Mouse (Mus musculus) hindbrain, embryonic 14.5 days (tissue): ENCODE measurements around the gene Abhd18. TPM values are rescaled to one million over a fixed set of nuclear protein-coding genes. Genes with fewer than 3 reads are reported as not detected.
"Not testable (repeated sequence)": the region's sequence is repeated elsewhere in the genome, so short reads cannot be mapped to it uniquely, and the experiment has no call there.

Source experiments
- ATAC-seq: fragments of 200-750 bp; cut with Nextera tagmentation; 2 replicates; pipeline ENCODE4 v1.8.0; 2017; ENCODE audit warnings: moderate number of reproducible peaks, mild to moderate bottlenecking, moderate TSS enrichment, moderate library complexity; ENCODE audit not compliant: low FRiP score
- DNase-seq: peaks from one replicate; pipeline ENCODE4 v3.0.0-alpha.2; 2015; ENCODE audit warnings: low spot score
- H3K27ac ChIP-seq: fragments of 300-500 bp; sonication (generic); 2 replicates; pipeline ENCODE4 v1.5.1; 2014; ENCODE audit warnings: mild to moderate bottlenecking, moderate library complexity
- H3K27me3 ChIP-seq: fragments of 300-500 bp; sonication (generic); 2 replicates; pipeline ENCODE4 v1.6.1; 2014; ENCODE audit warnings: mild to moderate bottlenecking, low read length, mixed read lengths; ENCODE audit not compliant: control insufficient read depth, insufficient read depth
- H3K36me3 ChIP-seq: fragments of 300-500 bp; sonication (generic); replicated peaks from 2 replicates; pipeline ENCODE4 v1.6.1; 2014; ENCODE audit not compliant: control insufficient read depth, insufficient read depth
- H3K4me1 ChIP-seq: fragments of 300-500 bp; sonication (generic); replicated peaks from 2 replicates; pipeline ENCODE4 v1.6.1; 2014; ENCODE audit warnings: antibody characterized with exemption, low read length, mixed read lengths; ENCODE audit not compliant: control insufficient read depth, insufficient read depth
- H3K4me2 ChIP-seq: fragments of 300-500 bp; sonication (generic); replicated peaks from 2 replicates; pipeline ENCODE4 v1.6.1; 2014; ENCODE audit warnings: mild to moderate bottlenecking, moderate library complexity
- H3K4me3 ChIP-seq: fragments of 300-500 bp; sonication (generic); replicated peaks from 2 replicates; pipeline ENCODE4 v1.5.1; 2014; ENCODE audit warnings: mild to moderate bottlenecking, low read length
- H3K9ac ChIP-seq: fragments of 300-500 bp; sonication (generic); 2 replicates; pipeline ENCODE4 v1.6.1; 2014
- H3K9me3 ChIP-seq: fragments of 300-500 bp; sonication (generic); 2 replicates; pipeline ENCODE4 v1.6.1; 2016; ENCODE audit warnings: low read length; ENCODE audit not compliant: control insufficient read depth
- WGBS: fragments of 180-500 bp; shearing (Covaris S2); extraction: QIAGEN DNeasy Blood & Tissue Kit; methylation state at CpG from one replicate; pipeline ENCODE4 v1.1.7; 2014; 5-methylcytosine and 5-hydroxymethylcytosine counted together
- polyA plus RNA-seq: library from polyadenylated mRNA; unstranded; fragments of >200 nt; fragmentation: Nextera tagmentation; extraction: Ambion mirVana; gene quantifications from 2 replicates; pipeline ENCODE4 v1.2.1, GENCODE M21; 2014

Gene Abhd18
- polyA plus RNA-seq, result 10.7 and 11.3 TPM in 2 replicates

DNA sequence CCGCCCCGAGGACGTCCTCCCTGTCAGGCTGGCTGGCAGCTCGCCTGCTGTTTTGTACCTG lies at the start of gene Abhd18:
Gene Abhd18 (plus strand): TSS at position 14 of the 61 bp plus-strand sequence.
- Histone ChIP-seq H3K27ac (peak within 1 kb of the TSS; percentile 84), H3K4me3 (peak within 1 kb of the TSS; percentile 53), H3K9ac (peak within 1 kb of the TSS; percentile 79), H3K4me2 (peak within 1 kb of the TSS; percentile 72)
- not testable (repeated sequence) for H3K36me3 ChIP-seq, DNase-seq, ATAC-seq, H3K27me3 ChIP-seq, H3K4me1 ChIP-seq, H3K9me3 ChIP-seq
- WGBS, result no CpG with 5 or more reads among the region's 4 CpGs

DNA sequence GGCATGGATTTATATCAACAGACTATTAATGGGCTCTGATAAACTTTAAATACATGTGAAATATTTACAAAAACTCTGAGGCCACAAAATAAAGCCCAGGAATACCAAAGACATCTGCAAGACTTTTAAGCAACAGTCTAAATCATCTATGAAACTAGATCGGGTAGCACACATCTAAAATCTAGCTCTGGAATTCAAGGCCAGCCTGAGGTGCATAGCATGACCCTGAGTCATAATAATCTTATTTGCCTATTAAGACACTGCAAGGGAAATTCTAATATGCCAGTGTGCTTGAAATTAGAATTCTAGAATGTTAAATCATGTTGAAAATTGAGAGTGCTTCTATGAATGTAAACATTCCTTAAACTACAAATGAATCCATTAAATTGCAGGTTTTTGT lies 48.7 kb upstream of the Abhd18 start:
- Histone ChIP-seq H3K4me1 (peaks cover 6% of the 10 kb centered on the region; the same call in 1 of the 2 replicates), H3K4me3 (no peak overlapping the region), H3K36me3 (peaks cover 14% of the 10 kb centered on the region; the same call in 1 of the 2 replicates), H3K4me2 (no peak overlapping the region), H3K27ac (no peak overlapping the region), H3K9ac (no peak overlapping the region), H3K9me3 (no peaks in the 10 kb centered on the region), H3K27me3 (no peaks in the 10 kb centered on the region)
- ATAC-seq (no peak), DNase-seq (no peak)
- WGBS, result 83% methylated on average over 1 of the region's 1 CpGs

GRCm38 (mm10) chr3:40798500-40798899 lies 48.3 kb upstream of the Abhd18 start:
- no peak overlapping the region for H3K4me3 ChIP-seq
- WGBS, result 38% methylated on average over 7 of the region's 7 CpGs
- H3K9me3 ChIP-seq, result no peaks in the 10 kb centered on the region
- H3K4me2 ChIP-seq, result no peak overlapping the region
- H3K9ac ChIP-seq, result no peak overlapping the region
- ATAC-seq, result no peak
- no peak overlapping the region for H3K27ac ChIP-seq
- peak; percentile 44 for DNase-seq
- H3K36me3 ChIP-seq, result peaks cover 10% of the 10 kb centered on the region; the same call in 1 of the 2 replicates
- no peaks in the 10 kb centered on the region for H3K27me3 ChIP-seq
- peaks cover 6% of the 10 kb centered on the region; the same call in 1 of the 2 replicates for H3K4me1 ChIP-seq

DNA sequence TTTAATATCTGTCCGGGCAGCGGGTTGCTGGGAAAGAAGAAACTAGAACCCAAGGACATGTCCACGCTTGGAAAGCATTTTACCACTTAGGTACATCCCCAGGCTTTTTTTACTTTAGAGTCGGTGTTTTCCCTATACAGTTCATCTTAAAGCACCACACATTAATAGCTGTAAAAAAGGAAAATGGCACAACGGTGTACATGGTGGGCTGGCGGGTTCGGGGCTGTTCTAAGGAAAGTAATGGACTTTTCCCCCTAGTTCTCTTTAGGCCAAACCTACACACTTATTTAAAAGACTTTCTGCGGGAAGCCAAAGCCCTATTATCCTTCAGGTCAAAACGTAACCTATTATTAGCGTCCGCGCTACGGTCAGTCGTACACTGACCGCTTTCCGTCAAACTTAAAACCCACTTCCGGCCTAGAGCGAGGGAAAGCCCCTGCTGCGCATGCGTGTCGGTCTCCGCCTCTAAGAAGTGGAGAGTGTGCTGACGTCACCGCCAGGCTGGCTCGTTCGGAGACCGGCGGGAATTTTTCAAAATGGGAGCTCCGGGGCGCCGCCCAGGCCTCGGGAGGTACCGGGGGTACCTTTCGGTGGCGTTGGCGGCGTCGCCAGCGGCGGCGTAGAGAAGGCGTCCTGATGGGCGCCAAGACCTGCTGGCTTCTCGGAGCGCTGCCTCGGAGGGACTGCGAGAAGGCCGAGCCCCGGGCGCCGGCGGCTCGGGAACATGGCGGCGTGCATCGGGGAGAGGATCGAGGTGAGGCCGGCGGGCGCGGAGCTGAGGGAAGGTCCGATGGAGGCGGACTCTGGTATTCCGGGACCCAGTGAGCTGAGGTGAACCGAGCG lies 47.0 kb upstream of the Abhd18 start, which contains the start of gene Plk4:
Gene Plk4 (plus strand): TSS at position 490 of the 843 bp plus-strand sequence.
- H3K4me1 ChIP-seq, result peaks cover 6% of the 10 kb centered on the region; the same call in 1 of the 2 replicates

GRCm38 (mm10) chr3:40800373-40800823 lies 46.4 kb upstream of the Abhd18 start:
- peaks cover 15% of the 10 kb centered on the region for H3K36me3 ChIP-seq
- H3K27ac ChIP-seq, result peak overlapping the region; percentile 36
- peaks cover 6% of the 10 kb centered on the region; the same call in 1 of the 2 replicates for H3K4me1 ChIP-seq
- H3K9ac ChIP-seq, result peak overlapping the region; percentile 77
- no peak for DNase-seq
- ATAC-seq, result peak; percentile 72
- H3K4me2 ChIP-seq, result peak overlapping the region; percentile 95
- no peaks in the 10 kb centered on the region for H3K27me3 ChIP-seq
- WGBS, result 0% methylated on average over 29 of the region's 37 CpGs
- H3K9me3 ChIP-seq, result no peaks in the 10 kb centered on the region
- peak overlapping the region; percentile 91 for H3K4me3 ChIP-seq

More for the DNA sequence above, 47.0 kb upstream of the Abhd18 start, which contains the start of gene Plk4:
- H3K27ac ChIP-seq, result peak within 1 kb of the TSS; percentile 48
- ATAC-seq, result peak; percentile 96
- peaks cover 9% of the 10 kb centered on the region; the same call in 1 of the 2 replicates for H3K36me3 ChIP-seq
- 1% methylated on average over 66 of the region's 66 CpGs for WGBS
- no peaks in the 10 kb centered on the region for H3K9me3 ChIP-seq
- peak; percentile 98 for DNase-seq
- H3K9ac ChIP-seq, result peak within 1 kb of the TSS; percentile 77
- H3K4me3 ChIP-seq, result peak within 1 kb of the TSS; percentile 91
- peak within 1 kb of the TSS; percentile 95 for H3K4me2 ChIP-seq
- no peaks in the 10 kb centered on the region for H3K27me3 ChIP-seq

DNA sequence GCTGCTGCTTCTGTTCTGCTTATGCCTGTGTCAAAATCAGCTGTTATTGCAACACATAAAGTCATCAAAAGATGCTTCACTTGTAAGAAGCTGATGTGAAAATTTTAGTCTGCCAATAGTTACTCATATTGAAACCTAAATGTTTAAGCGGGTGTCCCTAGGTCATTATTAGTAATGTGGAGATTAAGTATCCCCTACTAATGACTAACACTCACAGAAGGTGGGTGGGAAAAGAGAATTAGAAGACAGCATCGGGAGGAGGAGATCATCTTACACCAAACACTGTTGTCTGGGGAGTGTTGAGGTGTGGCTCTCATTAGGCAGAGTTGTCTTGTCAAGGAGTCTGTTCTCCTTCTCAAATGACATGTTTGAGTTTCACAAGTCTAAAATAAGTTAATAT lies 39.9 kb upstream of the Abhd18 start:
- peaks cover 51% of the 10 kb centered on the region for H3K36me3 ChIP-seq
- H3K27ac ChIP-seq, result no peak overlapping the region
- H3K4me3 ChIP-seq, result no peak overlapping the region
- WGBS, result 78% methylated on average over 2 of the region's 2 CpGs
- no peak overlapping the region for H3K4me2 ChIP-seq
- ATAC-seq (no peak), DNase-seq (no peak)
- H3K4me1 ChIP-seq, result no peaks in the 10 kb centered on the region
- H3K9ac ChIP-seq, result no peak overlapping the region
- H3K9me3 ChIP-seq, result no peaks in the 10 kb centered on the region
- H3K27me3 ChIP-seq, result no peaks in the 10 kb centered on the region

DNA sequence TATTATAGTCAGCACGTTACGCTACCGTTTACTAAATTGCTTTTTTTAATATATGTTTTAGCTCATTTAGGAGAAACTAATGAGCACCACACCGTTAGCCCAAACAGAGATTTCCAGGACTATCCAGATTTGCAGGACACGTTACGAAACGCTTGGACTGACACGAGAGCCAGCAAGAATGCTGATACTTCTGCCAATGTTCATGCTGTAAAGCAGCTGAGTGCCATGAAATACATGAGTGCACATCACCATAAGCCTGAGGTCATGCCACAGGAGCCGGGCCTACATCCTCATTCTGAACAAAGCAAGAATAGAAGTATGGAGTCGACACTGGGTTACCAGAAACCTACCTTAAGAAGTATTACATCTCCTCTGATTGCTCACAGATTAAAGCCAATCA lies 38.1 kb upstream of the Abhd18 start:
- H3K4me1 ChIP-seq, result no peaks in the 10 kb centered on the region
- H3K9ac ChIP-seq, result no peak overlapping the region
- ATAC-seq, result no peak
- H3K4me3 ChIP-seq, result no peak overlapping the region
- DNase-seq, result no peak
- no peaks in the 10 kb centered on the region for H3K27me3 ChIP-seq
- 96% methylated on average over 10 of the region's 10 CpGs for WGBS
- H3K27ac ChIP-seq, result no peak overlapping the region
- H3K36me3 ChIP-seq, result peaks cover 62% of the 10 kb centered on the region
- H3K4me2 ChIP-seq, result no peak overlapping the region
- no peaks in the 10 kb centered on the region for H3K9me3 ChIP-seq

- no peak for ATAC-seq
Measured at GRCm38 (mm10) chr3:40809894-40810293, 36.9 kb upstream of the Abhd18 start.

GRCm38 (mm10) chr3:40813275-40813674 lies 33.5 kb upstream of the Abhd18 start:
- WGBS, result 92% methylated on average over 2 of the region's 2 CpGs
- Histone ChIP-seq H3K27ac (no peak overlapping the region), H3K9me3 (no peaks in the 10 kb centered on the region), H3K36me3 (peaks cover 71% of the 10 kb centered on the region), H3K4me3 (no peak overlapping the region), H3K4me2 (no peak overlapping the region), H3K27me3 (no peaks in the 10 kb centered on the region), H3K4me1 (no peaks in the 10 kb centered on the region), H3K9ac (no peak overlapping the region)
- ATAC-seq, result no peak
- no peak for DNase-seq

More at GRCm38 (mm10) chr3:40809894-40810293, 36.9 kb upstream of the Abhd18 start:
- Histone ChIP-seq H3K4me1 (no peaks in the 10 kb centered on the region), H3K9ac (no peak overlapping the region), H3K27ac (no peak overlapping the region), H3K36me3 (peaks cover 73% of the 10 kb centered on the region), H3K27me3 (no peaks in the 10 kb centered on the region), H3K4me2 (no peak overlapping the region), H3K4me3 (no peak overlapping the region), H3K9me3 (no peaks in the 10 kb centered on the region)
- 41% methylated on average over 2 of the region's 2 CpGs for WGBS
- DNase-seq, result no peak
